Mouse (Mus musculus): Measurements from ENCODE around the gene Lamp2. TPM values are rescaled to one million over a fixed set of nuclear protein-coding genes. Genes with fewer than 3 reads are reported as not detected.
"Not testable (repeated sequence)": the region's sequence is repeated elsewhere in the genome, so short reads cannot be mapped to it uniquely, and the experiment has no call there.

The Lamp2 gene
- total RNA-seq (2022), result 100 to 1,000 TPM; 211 to 271 (median 249) TPM

DNA sequence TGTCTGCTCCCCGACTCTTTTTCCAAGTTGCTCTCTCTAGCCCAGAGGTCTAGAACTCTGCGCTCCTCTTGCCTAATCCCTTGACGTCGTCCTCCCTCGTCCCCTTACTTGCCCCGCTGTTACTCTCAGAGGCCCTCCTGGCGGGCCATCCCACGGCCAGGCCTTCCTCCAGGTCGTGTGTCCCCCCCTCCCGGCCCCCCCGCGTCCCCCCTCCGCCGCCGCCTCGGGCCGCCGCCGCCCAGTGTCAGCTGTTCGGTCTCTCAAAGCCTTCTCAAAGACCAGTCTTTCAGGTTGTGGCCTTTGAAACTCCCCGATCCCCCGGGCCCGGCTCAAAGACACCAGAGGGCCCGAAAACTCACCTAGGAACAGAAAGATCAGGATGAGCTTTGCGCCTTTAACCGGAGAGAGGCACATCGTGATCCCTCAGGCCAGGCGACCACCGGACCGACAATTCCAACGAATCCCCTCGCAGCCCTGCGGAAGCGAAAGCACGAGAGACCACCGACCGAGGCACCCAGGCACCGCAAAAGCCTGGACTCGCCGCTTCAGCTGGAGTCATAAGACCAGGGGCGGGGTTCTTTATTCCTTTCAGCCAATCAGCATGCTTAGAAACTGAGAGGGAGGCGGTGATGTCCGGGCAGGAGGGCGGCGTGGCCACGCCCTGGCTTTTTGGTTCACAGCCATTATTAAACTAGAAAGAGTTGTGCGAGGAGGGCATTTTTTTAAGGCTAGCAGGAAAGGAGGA, at the start of gene Lamp2:
Lamp2 (minus strand) TSS at position 565 of the 745 bp plus-strand sequence.
- peak; percentile 73 for DNase-seq

DNA sequence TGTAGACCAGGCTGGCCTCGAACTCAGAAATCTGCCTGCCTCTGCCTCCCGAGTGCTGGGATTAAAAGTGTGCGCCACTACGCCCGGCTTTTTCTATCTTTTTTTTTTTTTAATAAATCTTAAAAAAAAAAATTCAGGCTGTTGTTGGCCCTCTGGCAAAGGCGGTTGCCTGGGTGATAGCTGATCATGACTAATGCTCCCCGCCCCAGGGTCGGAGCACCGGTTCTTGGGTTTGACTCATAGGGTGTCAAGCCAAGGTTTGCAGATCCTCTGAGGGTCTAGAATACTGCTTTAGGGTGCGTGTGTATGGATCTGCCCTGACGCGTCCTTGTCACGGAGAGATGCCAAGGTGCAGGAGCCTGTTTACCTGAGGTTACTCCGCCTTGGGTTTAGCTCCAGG, 48.6 kb upstream of the Lamp2 start:
- DNase-seq, result peak; percentile 64

DNA sequence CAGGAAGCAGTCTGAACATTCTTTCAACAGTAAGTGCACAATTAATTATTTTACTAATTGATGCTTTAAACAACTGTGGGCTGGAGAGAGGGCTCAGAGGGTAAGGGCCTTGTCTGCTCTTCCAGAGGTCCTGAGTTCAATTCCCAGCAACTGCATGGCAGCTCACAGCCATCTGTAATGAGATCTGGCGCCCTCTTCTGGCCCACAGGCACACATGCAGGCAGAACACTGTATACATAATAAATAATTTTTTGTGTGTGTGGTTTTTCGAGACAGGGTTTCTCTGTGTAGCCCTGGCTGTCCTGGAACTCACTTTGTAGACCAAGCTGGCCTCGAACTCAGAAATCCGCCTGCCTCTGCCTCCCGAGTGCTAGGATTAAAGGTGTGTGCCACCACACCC, 45.9 kb upstream of the Lamp2 start:
- not testable (repeated sequence) for DNase-seq

DNA sequence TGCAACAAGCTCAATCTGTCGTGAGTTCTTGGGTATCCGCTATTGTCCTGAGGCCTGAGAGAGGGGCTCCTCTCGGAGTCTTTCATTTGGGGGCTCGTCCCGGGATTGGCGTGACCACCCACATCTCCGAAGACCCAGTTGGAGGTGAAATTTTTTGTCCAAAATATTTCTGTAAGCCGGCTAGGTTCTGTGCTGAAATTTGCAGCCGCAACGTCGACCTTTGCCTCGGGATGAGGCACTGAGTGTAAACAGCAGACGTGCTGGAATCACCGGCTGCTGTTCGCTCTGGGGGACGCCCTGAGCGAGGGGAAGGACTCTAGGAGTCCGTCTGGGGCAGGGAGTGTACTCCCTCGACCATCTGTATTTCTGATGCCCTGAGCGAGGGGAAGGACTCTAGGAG, 29.2 kb upstream of the Lamp2 start:
- DNase-seq, result not testable (repeated sequence)

DNA sequence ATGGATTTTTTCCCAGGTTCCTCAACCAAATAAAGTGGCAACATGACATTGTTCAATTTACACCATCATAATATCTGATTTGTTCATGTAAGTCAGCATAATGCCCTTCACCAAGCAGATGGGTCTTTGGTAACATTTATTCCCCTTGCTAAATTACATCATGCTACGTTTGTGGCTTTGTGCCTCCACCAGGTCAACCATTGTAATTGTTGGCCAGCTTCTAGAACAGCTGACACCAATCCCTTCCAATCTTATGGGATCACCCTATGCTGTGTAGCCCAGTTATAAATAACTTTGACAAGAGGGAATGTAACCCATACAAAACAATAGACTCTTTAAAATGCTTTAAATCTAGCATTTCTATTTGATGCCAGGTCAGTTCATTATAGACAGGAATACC, 22.3 kb upstream of the Lamp2 start:
- DNase-seq, result no peak

DNA sequence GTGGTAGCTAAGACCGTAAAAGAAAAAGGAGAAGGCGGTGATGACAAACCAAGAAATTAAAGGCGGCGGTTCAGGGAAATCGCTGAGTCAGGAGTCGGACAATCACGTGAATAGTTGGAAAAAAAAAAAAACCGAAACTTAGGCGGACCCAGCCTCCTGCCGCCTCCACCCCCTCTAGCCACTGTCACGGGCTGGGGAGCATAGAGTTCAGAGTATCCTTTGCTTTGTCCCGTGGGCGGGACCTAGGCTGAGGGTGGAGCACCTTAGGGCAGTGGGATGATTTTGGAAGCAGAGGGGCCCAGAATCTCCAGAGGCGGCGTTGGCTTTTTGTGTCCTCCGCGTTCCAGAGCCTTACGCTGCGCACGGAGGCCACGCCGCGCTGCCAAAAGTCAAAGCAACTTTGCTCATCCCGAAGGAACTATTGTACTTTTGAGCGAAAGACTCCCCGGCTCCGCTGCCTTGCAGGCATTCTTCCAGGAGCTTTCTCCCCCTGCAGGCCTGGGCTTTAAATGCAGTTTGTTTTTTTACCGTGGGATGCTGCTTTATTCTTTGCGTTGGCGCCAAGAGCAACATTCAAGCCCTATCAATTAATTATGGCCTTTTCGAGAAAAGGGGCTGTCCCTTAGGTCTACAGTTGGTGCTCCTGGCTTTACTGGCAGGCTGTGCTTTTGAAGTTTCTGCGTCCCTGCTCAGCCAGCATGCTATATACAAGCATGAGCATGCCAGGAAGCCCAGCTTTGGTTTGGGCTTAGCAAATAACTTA, 17.5 kb upstream of the Lamp2 start:
- DNase-seq, result peak; percentile 63

DNA sequence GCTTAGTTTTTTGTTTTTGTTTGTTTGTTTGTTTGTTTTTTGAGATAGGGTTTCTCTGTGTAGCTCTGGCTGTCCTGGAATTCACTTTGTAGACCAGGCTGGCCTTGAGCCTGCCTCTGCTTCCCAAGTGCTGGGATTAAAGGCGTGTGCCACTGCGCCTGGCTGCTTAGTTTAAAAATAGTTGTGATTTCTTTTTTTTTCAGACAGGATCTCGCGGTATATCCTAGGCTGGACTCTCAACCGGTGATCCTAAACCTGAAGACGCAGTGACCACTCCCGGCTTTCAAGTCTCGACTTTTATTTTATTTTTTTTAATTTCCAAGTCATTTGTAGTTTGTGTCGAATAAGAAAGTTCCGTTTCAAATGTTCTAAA, 16.9 kb upstream of the Lamp2 start:
- DNase-seq, result no peak

DNA sequence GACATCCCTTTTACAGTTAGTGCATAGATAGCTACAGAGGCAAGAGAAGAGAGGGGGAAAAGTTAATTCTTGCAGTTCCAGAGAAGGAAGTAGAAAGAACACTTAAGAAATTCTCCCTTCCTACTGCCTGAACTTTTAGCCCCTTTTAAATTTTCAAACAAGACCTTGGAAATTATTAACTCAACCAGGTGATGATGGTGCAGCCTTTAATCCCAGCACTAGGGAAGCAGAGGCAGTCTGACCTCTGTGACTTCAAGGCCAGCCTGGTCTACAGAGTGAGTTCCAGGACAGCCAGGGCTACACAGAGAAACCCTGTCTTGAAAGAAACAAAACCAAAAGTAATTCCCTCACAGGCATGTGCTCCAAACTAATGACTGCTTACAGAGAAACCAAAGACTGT, 10.0 kb upstream of the Lamp2 start:
- DNase-seq, result no peak

DNA sequence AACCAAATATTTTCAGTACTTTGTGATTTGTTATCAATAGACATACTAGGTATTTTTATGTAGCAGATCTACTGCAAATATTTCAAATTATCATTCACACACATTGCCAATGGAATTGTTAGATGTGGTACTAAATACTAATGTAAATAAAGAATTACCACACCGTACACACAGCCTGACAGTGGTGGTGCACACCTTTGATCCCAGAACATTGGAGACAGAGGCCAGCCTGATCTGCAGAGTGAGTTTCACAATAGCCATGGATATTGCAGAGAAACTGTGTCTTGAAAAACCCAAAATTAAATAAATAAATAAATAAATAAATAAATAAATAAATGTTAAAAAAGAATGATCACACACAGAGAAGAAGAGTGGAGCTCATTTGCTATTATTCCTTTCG, 6.9 kb upstream of the Lamp2 start:
- no peak for DNase-seq

DNA sequence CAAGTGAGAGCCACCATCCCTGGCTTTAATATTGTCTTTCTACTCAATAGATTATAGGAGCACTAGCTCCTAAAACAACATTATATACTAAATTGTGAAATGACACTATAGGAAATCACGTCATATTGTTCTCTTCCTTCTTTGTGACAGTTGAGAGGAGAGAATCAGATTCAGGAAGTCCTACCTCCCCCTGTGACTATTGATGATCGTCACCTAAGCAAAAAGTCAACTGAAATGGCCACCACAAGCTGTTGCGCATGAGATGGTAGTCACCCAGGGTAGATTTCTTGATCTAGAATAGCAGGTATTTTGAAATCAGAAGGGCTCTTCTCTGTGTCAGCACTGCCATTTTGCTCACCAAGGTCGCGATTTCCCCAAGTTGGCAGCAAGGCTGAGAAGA, 5.8 kb upstream of the Lamp2 start:
- DNase-seq, result no peak

DNA sequence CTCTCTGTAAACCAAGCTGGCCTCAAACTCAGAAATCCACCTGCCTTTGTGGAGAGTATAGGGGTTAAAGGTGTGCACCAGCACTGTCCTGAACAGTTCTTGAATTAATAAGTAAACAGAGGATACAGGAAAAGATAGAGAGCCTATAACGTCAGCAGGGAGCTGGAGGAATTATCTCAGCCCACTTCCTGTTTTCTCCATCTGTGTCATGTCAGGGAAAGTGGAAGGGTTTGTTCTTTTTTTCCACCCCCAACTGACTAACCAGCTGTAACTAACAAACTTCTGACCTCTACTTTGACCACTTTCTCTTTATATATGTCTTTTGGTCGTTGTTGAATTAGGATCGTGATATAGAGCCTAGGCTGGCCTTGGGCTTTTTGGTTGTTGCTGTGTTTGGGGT, 4.6 kb upstream of the Lamp2 start:
- DNase-seq, result no peak

DNA sequence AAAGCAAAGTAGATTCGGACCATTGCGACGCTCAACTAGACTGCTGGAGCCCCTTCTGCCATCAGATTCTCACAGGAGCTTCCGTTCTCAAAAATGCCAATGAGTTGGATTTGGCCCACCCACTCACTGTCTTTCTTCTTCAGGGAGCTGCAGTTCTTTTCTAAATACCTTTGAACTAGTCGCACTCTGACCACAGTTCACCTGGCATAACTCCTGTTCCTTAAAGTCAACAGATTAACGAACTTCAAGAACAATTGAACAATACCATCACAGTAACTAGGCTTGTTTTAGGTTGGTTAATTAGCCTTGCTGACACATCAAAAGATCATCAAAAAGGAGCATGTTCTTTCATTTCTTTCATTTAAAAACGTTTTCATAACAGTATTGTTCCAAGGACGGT, 2.8 kb upstream of the Lamp2 start:
- DNase-seq, result no peak

DNA sequence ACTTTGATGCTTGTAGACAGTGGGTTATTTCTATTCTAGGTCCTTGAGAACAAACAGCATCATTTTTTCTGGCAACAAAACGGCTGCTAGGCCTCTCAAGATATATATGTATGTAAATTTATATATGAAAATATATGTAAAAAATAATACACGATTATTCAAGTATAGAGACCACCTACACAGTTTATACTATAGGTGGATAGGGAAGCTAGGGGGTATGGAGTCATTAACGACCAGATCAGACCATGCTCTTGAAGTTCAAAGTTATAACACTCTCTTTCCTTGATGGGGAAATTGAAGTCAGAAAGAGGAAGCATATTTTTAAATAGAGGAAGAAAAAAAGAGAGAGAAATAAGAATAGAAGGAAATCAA, 367 bp upstream of the Lamp2 start:
- DNase-seq, result no peak

DNA sequence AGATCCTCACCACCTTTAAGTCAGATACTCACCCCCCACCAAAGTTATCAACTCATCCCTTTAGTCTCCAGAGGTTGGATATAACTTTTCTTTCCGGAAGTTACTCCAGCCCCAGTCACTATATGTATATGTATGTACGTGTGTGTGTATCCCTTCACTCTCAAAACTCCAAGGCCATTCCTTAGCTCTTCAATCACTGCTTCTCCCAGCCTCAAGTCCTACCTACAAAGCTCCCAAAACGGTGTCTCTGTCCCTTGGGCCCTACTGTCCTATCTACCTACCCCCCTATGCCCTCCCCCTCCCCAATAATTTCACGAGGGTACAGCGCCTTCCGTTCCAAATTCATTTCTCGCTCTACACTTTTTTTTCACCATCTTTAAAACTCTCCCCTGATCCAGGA, 780 bp downstream of the Lamp2 start:
- no peak for DNase-seq

DNA sequence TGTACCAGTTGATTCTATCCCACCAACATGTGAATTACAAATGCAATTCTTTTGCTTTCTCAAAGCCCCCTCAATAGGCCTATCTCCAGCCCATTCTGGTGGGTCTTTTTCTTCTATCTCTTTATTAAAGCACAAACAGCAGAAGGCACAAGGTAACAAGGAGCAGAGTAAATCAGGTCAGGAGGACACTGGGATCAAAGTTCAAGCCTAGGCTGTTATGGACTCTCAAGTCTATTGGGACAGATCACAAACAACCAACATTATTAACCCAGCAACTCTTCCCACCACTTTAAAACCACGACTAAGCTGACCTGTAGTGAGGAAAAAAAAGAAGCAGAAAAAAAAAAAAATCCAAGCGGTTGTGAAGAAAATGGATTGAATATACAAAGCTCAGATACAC, 1.4 kb downstream of the Lamp2 start:
- DNase-seq, result no peak

DNA sequence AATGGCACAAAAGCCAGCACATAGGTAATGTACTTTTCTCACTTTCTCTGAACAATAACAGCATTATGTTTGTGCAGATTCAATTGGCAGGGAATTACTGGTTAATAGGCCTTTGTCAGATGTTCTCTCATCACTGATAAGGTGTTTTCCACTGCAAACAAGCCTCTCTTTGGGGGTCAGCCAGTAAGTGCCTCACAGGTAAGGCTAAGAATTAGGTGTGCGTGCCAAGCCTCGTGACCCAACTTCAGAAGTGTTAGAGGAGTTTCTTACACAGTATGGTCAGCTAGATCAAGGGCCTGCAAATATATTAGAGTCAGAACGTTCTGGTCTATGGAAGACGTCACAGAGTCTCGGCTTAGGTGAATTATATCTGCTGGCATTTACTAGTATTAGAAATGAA, 2.3 kb downstream of the Lamp2 start:
- no peak for DNase-seq

DNA sequence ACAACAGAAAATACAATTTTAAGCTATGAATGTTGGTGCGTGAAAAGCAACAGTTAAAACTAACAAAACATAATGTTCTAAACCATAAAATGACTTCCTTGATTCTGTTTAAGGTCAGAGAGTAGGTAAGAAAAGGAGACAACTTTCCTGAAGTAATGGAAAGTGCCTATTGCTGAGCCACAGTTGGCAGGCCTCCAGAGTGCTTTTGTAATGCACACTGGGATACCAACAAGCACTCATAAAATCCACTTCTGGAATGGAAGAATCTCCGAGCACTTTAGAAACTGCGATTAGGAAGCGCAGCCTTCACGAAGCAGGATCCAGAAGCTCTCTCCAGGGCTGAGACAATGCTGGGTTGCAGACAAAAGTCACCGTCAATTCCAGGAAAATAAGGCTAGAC, 5.8 kb downstream of the Lamp2 start:
- DNase-seq, result no peak

DNA sequence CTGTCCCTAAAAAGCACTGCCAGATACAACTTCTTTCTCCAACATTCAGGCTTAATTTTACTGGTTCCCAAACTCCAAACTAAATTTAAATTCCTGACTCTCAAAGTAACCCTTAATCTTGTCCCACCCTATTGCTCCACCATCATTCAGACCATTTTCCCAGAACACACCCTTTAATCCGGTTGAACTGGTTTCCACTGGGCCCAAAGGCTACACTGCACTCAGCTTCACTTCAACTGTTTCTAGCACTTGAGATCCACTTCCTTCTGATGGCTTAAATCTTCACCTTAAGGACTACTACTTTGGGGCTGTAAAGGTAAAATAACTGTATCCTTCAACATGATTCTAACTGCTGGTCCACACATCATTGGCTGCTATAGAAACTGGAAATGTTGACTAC, 10.5 kb downstream of the Lamp2 start:
- DNase-seq, result no peak

DNA sequence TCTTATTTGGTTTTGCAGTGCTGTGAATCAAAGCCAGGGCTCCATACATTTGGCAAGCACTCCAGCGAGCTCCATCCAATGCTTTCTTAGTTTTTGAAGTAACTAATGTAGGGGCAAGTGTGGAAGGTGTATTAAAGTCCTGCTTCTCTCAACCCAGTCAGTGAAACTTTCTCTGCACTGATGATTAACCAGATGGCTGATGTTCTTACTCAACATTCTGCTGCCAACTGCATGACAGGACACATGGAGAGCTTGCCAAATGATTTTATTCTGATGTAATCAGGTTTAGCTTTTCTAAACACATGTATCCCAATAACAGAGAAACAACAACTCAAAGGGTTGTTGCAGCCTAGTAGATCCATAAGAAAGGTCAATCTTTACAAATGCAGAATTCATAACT, 13.8 kb downstream of the Lamp2 start:
- DNase-seq, result no peak

DNA sequence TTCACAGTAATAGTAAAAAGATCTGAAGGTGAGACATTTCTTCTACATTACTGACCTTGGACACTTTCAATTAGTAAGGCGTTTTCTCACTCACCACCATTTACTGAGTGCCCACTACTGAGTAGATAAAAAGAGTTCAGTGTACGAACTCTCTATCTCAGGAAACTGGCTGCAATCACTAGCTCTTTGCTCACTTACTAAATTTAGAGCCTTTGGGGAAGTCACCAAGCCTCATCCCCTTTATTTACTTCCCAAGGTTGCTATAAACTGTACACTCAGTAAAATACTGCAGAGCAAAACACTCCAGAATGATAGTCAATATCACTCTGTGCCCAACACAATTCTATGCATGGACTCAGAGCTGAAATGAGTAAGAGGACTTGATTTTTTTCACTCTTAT, 16.6 kb downstream of the Lamp2 start:
- no peak for DNase-seq

DNA sequence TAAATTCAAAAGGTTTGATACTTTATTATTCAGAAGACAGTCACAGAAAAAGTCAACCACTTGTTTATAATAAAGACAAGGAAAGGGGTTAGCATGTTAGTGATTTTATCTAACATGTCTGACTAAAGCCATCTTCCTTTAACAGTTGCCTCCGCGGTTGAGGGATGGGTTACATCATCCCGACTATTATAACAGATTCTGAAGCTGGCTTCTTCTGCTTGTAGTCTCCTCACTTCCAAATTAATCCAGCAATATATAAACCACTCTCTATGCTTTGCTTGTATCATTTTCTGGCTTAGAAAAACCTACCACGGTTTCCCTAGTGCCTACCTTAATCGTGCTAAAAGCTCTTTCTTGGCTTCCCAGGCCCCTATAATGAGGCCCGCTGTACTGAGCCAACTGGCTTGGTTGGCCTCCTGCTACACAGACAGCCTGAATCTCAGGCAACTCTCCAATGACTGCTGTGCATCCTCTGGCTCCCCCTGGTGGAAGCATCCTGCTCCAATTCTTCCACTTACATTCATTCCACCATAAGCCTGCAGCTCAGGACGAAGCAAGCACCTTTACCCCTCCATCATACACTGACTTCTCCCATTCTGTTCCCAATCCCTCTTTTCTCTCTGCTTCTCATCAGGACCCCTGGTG, 18.0 kb downstream of the Lamp2 start:
- DNase-seq, result peak; percentile 49

DNA sequence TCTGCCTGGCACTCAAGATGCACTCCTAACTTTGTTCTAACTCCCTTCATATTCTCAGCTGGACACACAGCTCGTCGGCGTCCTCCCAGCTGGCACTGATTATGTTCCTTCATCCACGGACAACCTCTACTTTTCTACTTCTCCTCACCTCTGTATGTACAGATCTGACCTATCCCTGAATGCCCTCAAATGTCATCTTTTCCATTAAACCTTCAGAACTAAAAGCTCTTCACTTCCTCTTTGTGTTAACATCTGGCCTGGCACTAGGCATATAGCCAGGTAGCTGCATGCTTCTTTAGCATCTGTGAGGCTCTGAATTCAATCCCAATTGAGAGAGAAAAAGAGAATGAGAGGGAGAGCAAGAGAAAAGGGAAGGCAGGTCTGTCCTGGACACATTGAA, 26.8 kb downstream of the Lamp2 start:
- DNase-seq, result no peak

DNA sequence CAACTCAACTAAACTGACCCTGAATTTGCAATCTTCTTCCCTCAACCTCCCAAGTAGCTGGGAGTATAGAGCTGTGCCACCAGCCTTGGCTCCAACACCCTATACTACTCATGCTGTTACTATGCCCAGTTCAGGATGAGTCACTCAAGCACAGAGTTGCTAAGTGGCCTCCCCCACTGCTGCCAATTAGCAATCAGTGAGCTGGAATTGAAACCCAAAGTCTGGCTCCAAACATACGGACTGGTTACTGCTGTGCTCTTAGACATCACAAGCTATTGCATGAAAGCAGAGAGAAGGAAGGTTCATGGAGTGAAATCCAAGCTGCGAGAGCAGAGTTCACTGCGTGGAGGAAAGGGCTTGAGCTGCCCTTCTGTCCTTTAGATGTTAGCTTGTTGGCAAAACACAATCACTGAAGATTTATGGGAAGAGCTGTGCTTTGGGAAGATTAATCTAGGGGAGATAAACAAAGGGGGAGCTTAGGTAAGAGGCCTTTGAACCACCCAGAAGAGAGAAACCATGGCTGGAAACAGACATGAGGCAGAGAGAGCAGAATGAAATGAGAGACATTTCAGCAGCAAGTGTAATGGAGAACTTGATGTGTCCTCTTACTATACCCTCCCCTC, 27.3 kb downstream of the Lamp2 start:
- peak; percentile 46 for DNase-seq

Data from adrenal gland, adult 8-10 months (tissue).